Mouse (Mus musculus) kidney, adult 2 months (tissue): ENCODE measurements at regions not wholly inside any gene's neighbourhood (a gene's known extent, or its start where the extent isn't known, plus 50 kb on each side); places are given as distances from the start of the nearest gene placed in this dataset.

Experiments
- CTCF ChIP-seq: fragments of 200-500 bp; conservative IDR thresholded peaks from 2 replicates; pipeline ENCODE4 v1.5.1; 2011; ENCODE audit warnings: low read depth, mild to moderate bottlenecking, control low read depth, low read length, moderate library complexity, mixed read lengths; ENCODE audit not compliant: insufficient read depth, insufficient read length
- POLR2A ChIP-seq: fragments of 200-500 bp; IDR thresholded peaks from one replicate; pipeline ENCODE4 v1.6.1; 2011; ENCODE audit warnings: low read depth, low read length, control low read depth

- TF ChIP-seq POLR2A (no peak), CTCF (no peak)
Observed at GRCm38 (mm10) chr3:35059438-35059837, 409.2 kb downstream of the Sox2 start.
